Mouse (Mus musculus) midbrain, embryonic 10.5 days (tissue): ENCODE measurements at regions not wholly inside any gene's neighbourhood (a gene's known extent, or its start where the extent isn't known, plus 50 kb on each side); places are given as distances from the start of the nearest gene placed in this dataset.
"Not testable (repeated sequence)": the region's sequence is repeated elsewhere in the genome, so short reads cannot be mapped to it uniquely, and the experiment has no call there.

ENCODE experiments used
- DNase-seq: peaks from one replicate; pipeline ENCODE4 v3.0.0-alpha.2; 2017; ENCODE audit warnings: low spot score
- H3K27ac ChIP-seq: fragments of 300-500 bp; sonication (generic); replicated peaks from 2 replicates; pipeline ENCODE4 v1.5.1; 2016; ENCODE audit warnings: mild to moderate bottlenecking
- H3K27me3 ChIP-seq: fragments of 300-500 bp; sonication (generic); 2 replicates; pipeline ENCODE4 v1.6.1; 2016; ENCODE audit warnings: low read depth, mild to moderate bottlenecking; ENCODE audit not compliant: poor library complexity, severe bottlenecking
- H3K36me3 ChIP-seq: fragments of 300-500 bp; sonication (generic); 2 replicates; pipeline ENCODE4 v1.6.1; 2016; ENCODE audit warnings: mild to moderate bottlenecking, moderate library complexity
- H3K4me1 ChIP-seq: fragments of 300-500 bp; sonication (generic); 2 replicates; pipeline ENCODE4 v1.6.1; 2016
- H3K4me3 ChIP-seq: fragments of 300-500 bp; sonication (generic); 2 replicates; pipeline ENCODE4 v1.5.1; 2016; ENCODE audit warnings: mild to moderate bottlenecking, moderate library complexity
- H3K9me3 ChIP-seq: fragments of 300-500 bp; sonication (generic); replicated peaks from 2 replicates; pipeline ENCODE4 v1.6.1; 2016; ENCODE audit warnings: mild to moderate bottlenecking
- WGBS: fragments of 180-500 bp; shearing (Covaris S2); methylation state at CpG from one replicate; pipeline ENCODE4 v1.1.7; 2016; 5-methylcytosine and 5-hydroxymethylcytosine counted together

DNA sequence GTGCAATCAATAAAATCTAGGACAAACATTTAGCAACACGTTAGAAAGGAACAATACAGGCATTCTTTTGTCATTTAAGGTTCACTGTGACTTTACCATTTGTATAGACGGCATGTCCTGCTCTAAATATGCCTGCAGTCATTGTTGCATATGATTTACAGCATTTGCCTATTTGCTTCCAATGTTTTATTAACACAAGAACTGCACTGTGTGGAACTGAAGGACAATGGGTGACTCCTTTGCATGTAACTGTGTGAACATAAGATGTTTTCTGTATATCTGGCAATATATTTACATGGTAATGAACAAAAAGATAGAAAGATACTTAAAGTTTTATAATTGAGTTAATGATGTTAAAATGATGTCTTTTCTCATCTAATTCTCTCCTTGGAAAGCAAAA, 57.1 kb downstream of the Pou4f1 start:
- H3K9me3 ChIP-seq: no peaks in the 10 kb centered on the region
- no peak for DNase-seq
- H3K4me3 ChIP-seq: no peak overlapping the region
- 86% methylated on average over 2 of the region's 2 CpGs for WGBS
- no peaks in the 10 kb centered on the region for H3K4me1 ChIP-seq
- H3K27me3 ChIP-seq: no peaks in the 10 kb centered on the region
- no peak overlapping the region for H3K27ac ChIP-seq
- no peaks in the 10 kb centered on the region for H3K36me3 ChIP-seq

DNA sequence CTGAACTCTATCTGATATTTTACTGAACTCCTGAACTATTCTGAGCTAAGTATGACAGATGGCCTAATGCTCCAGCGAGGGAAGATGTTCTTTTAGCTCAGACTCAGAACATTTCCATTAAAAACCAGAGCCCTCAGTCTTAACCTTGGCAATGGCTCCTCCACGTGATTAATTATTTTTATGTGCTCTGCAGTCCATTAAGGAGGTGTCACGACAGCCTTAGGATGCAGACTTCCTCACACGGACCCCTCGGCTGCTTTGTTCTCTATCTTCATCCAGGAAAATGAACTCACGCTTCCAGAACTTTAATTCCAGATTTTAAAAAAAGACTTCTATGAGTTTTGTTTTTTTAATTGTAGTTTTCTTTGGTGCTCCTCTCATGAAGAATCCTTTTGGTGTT, 57.5 kb downstream of the Pou4f1 start:
- H3K27ac ChIP-seq: no peak overlapping the region
- DNase-seq: no peak
- H3K36me3 ChIP-seq: no peaks in the 10 kb centered on the region
- H3K4me3 ChIP-seq: no peak overlapping the region
- H3K4me1 ChIP-seq: no peaks in the 10 kb centered on the region
- 80% methylated on average over 6 of the region's 6 CpGs for WGBS
- H3K9me3 ChIP-seq: no peaks in the 10 kb centered on the region
- H3K27me3 ChIP-seq: no peaks in the 10 kb centered on the region

DNA sequence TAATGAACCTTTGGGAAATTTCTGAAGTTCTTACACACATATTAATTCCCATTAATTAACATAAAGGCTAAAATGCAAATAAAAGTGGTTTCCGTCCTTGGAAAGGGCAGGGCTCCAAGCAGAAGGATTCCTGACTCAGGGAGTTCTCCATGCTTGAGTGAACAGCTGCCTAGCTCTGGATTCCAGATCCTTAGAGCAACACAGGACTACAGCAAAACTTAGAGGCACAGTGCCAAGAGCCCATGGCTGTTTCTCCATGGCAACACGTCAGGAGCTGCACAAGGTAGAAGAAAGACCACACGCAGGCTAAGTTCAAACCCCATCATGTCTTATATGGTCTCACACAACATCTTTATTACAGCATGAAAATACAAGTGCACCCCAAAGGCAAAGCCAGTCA, 61.7 kb downstream of the Pou4f1 start:
- no peak for DNase-seq
- 82% methylated on average over 3 of the region's 3 CpGs for WGBS
- H3K4me1 ChIP-seq: no peaks in the 10 kb centered on the region

DNA sequence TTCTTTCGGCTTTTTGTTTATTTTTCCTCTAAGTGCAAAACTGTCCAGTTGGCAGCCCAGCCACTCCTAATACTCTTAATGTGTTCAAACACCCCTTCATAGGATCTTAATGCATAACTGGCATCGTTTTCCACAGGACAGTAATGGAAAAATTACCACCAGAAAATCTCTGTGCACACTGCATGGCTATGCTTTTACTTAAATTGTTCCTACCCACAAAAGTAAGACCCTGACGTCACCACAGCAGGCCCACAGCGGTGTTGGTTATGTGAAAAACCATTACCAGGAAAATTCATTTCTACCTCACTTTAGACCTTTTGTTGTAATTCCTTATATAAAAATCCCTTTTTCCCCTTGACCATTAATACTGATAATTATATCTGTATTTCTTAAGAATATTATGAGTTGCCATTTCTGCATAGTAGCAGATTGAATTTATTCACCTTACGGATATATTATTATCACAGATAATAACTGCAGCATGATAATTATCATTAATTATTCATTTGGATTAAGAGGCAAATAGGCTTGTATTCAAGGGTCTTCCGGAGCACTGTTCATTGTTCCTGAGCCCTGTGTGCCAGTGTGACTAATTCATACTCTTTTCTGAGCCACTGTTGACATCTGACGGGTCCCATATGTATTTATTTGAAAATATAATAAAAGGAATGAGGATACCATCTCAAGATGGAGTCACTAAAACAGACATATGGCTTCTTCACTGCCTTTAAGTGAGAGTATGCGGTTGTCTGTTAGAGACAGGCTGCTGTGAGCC, 78.3 kb downstream of the Pou4f1 start:
- no peaks in the 10 kb centered on the region for H3K27me3 ChIP-seq
- no peaks in the 10 kb centered on the region for H3K36me3 ChIP-seq
- peaks cover 5% of the 10 kb centered on the region; the same call in 1 of the 2 replicates for H3K4me1 ChIP-seq
- DNase-seq: no peak
- H3K9me3 ChIP-seq: no peaks in the 10 kb centered on the region
- 84% methylated on average over 8 of the region's 8 CpGs for WGBS
- no peak overlapping the region for H3K27ac ChIP-seq
- no peak overlapping the region for H3K4me3 ChIP-seq

More for the DNA sequence above, 61.7 kb downstream of the Pou4f1 start:
- no peaks in the 10 kb centered on the region for H3K27me3 ChIP-seq
- H3K4me3 ChIP-seq: no peak overlapping the region
- H3K36me3 ChIP-seq: no peaks in the 10 kb centered on the region
- no peaks in the 10 kb centered on the region for H3K9me3 ChIP-seq
- no peak overlapping the region for H3K27ac ChIP-seq

DNA sequence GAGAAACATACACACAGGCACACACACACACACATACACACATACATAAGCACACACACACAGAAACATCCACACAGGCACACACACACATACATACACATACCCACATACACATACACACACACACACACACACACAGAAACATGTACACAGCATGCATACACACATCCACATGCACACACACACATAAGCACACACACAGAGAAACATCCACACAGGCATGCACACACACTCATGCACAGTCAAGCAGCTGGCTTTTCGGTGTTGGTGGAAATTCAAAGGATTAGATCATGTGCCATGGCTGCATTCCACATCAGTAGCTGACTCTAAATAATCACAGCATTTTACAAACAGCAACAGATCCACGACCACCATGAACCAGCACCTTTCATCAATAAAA, 78.9 kb downstream of the Pou4f1 start:
- H3K4me1 ChIP-seq: peaks cover 5% of the 10 kb centered on the region; the same call in 1 of the 2 replicates
- WGBS: 85% methylated on average over 2 of the region's 2 CpGs
- H3K36me3 ChIP-seq: no peaks in the 10 kb centered on the region
- H3K4me3 ChIP-seq: no peak overlapping the region
- no peak for DNase-seq
- H3K27ac ChIP-seq: no peak overlapping the region
- no peaks in the 10 kb centered on the region for H3K27me3 ChIP-seq
- no peaks in the 10 kb centered on the region for H3K9me3 ChIP-seq

DNA sequence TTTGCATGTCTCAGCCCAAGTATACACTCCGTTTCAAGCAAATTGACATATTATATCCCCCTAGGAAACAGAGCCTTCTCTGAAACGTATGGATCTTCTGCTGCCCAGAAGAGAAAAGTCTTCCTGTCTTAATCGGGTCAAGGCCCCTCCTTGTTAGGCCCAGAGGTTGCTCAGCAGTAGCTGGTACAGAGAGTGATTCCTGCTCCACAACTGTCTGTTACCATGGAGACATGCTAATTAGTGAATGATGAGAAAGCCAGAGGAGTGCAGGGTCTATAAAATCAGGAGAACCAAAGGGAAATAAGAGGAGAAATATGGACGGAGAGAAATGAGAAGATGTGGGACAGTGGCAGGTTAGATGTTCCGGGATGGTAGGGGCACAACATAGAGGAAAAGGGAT, 86.8 kb downstream of the Pou4f1 start:
- H3K27ac ChIP-seq: no peak overlapping the region
- H3K27me3 ChIP-seq: no peaks in the 10 kb centered on the region
- peaks cover 15% of the 10 kb centered on the region for H3K4me1 ChIP-seq
- H3K36me3 ChIP-seq: no peaks in the 10 kb centered on the region
- H3K9me3 ChIP-seq: no peaks in the 10 kb centered on the region
- no peak overlapping the region for H3K4me3 ChIP-seq
- DNase-seq: no peak
- WGBS: 59% methylated on average over 5 of the region's 5 CpGs

DNA sequence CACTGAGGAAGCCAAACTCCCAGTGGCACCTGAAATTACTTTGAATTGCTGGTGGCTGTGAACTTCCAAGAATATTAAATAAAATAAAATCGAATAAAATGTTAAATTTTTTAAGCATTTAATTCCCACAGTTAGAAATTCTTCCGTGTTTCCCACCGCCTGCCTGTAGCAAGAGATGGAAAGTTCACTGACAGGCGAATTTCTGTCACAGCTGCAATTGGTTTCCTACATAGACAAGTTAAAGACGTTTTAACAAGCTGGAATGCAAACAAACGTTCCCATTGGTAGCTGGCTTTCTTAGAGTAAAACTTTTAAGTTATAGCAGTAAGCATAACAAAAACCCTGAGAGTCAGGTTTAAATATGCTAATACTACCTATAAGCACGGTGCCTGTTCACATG, 95.0 kb downstream of the Pou4f1 start:
- Histone ChIP-seq H3K36me3 (no peaks in the 10 kb centered on the region), H3K4me3 (no peak overlapping the region), H3K4me1 (peaks cover 8% of the 10 kb centered on the region; the same call in 1 of the 2 replicates), H3K27ac (no peak overlapping the region), H3K9me3 (no peaks in the 10 kb centered on the region), H3K27me3 (no peaks in the 10 kb centered on the region)
- 72% methylated on average over 7 of the region's 7 CpGs for WGBS
- no peak for DNase-seq

DNA sequence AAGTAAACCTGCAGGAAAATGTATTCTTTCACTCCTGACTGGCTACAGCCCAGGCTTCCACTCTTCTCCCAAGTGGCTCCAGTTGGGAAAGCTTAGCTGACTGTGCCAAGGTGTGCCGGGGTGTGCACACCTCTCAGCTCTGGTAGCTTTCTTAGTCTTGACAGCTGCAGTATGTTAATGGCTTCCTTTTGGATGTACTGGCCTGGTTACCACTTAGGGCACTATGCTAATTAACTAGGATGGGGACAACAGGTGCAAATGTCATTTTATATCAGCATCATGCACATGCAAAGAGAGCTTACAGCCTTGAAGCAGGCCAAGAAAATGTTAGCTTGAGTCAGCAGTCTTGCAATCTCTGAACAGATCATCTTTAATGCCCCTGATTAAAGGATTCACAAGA, 111.2 kb downstream of the Pou4f1 start:
- H3K27me3 ChIP-seq: no peaks in the 10 kb centered on the region
- H3K4me1 ChIP-seq: peaks cover 13% of the 10 kb centered on the region
- no peak for DNase-seq
- no peak overlapping the region for H3K27ac ChIP-seq
- no peak overlapping the region for H3K4me3 ChIP-seq
- H3K9me3 ChIP-seq: no peaks in the 10 kb centered on the region
- H3K36me3 ChIP-seq: no peaks in the 10 kb centered on the region
- WGBS: 85% methylated on average over 1 of the region's 1 CpGs

DNA sequence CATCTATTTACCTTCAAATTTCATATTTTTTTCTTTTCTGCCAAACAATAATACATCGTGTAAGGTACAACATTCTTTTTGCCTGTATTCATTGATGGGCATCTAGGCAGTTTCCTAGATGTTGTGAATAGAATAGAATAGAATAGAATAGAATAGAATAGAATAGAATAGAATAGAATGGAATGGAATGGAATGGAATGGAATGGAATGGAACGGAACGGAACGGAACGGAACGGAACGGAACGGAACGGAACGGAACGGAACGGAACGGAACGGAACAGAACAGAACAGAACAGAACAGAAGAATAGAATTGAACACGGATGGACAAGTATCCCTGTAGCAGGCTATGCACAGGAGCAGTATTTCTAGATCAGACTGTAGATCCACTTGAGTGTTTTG, 131.0 kb downstream of the Pou4f1 start:
- not testable (repeated sequence) for H3K27ac ChIP-seq, H3K4me3 ChIP-seq, H3K27me3 ChIP-seq, H3K4me1 ChIP-seq, DNase-seq, H3K36me3 ChIP-seq, H3K9me3 ChIP-seq
- WGBS: 94% methylated on average over 15 of the region's 15 CpGs

DNA sequence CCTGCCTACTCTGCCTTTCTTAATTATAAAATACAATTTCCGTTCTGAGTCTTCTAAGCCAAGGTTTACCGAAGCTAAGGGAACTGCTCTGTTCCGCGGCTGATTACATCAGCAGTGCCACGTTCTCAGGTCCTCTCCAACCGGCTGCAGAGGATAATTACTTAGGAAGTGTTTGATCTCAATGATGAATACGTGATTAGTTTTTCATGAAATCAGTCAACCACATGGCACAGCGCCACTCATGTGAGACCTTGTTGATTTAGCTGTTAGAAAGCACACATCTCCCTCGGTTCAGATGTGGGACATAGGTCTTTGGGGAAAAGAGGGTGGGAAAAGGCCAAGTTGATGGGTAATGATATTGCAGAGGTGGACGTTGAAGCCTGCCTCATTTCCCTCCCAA, 141.7 kb downstream of the Pou4f1 start:
- WGBS: 66% methylated on average over 10 of the region's 10 CpGs
- H3K4me3 ChIP-seq: no peak overlapping the region
- H3K4me1 ChIP-seq: no peaks in the 10 kb centered on the region
- H3K27me3 ChIP-seq: no peaks in the 10 kb centered on the region
- H3K9me3 ChIP-seq: no peaks in the 10 kb centered on the region
- no peak overlapping the region for H3K27ac ChIP-seq
- H3K36me3 ChIP-seq: no peaks in the 10 kb centered on the region
- DNase-seq: no peak

DNA sequence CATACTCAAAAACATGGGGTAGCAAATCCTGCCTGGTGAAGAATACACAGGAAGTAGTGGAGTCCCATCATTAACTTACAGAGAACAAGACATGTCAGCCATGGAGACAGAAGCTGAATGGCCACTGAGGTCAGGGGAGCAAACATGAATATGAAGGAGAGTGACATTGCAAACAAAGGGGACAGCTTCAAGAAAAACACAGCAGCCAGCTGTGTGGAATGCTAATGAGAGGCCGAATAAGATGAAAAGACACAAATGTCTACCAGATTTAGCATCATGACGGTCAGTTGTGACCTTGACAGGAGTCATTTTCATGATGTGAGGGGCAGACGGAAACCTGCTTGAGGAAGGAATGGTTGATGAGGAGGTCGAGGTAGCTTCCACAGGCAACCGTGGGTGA, 167.7 kb downstream of the Pou4f1 start:
- Histone ChIP-seq H3K27ac (peak overlapping the region; percentile 33; the same call in 1 of the 2 replicates), H3K4me3 (no peak overlapping the region), H3K36me3 (no peaks in the 10 kb centered on the region), H3K4me1 (peaks cover 34% of the 10 kb centered on the region), H3K27me3 (no peaks in the 10 kb centered on the region), H3K9me3 (no peaks in the 10 kb centered on the region)
- no peak for DNase-seq
- WGBS: 66% methylated on average over 5 of the region's 5 CpGs

DNA sequence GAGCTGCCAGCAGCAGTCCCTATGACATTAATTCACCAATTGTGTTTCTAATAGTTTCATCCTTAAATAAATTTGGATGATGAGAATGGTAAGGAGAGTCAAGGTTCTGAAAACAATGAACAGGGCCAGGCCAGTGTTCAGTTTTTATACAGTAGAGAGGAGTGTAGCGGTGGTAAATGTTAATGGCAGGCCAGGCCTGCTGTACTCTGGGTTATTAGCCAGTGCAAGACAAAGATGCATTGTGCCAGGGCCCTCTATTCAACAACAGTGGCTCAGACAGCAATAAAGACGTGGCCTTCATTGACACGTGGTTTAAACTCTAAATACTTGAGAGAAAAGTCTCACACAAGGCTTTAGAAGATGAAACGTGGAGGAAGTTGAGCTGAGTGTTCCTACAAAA, 169.5 kb downstream of the Pou4f1 start:
- Histone ChIP-seq H3K36me3 (no peaks in the 10 kb centered on the region), H3K4me1 (peaks cover 48% of the 10 kb centered on the region), H3K9me3 (no peaks in the 10 kb centered on the region), H3K4me3 (no peak overlapping the region), H3K27ac (no peak overlapping the region), H3K27me3 (no peaks in the 10 kb centered on the region)
- WGBS: 44% methylated on average over 4 of the region's 4 CpGs
- no peak for DNase-seq

DNA sequence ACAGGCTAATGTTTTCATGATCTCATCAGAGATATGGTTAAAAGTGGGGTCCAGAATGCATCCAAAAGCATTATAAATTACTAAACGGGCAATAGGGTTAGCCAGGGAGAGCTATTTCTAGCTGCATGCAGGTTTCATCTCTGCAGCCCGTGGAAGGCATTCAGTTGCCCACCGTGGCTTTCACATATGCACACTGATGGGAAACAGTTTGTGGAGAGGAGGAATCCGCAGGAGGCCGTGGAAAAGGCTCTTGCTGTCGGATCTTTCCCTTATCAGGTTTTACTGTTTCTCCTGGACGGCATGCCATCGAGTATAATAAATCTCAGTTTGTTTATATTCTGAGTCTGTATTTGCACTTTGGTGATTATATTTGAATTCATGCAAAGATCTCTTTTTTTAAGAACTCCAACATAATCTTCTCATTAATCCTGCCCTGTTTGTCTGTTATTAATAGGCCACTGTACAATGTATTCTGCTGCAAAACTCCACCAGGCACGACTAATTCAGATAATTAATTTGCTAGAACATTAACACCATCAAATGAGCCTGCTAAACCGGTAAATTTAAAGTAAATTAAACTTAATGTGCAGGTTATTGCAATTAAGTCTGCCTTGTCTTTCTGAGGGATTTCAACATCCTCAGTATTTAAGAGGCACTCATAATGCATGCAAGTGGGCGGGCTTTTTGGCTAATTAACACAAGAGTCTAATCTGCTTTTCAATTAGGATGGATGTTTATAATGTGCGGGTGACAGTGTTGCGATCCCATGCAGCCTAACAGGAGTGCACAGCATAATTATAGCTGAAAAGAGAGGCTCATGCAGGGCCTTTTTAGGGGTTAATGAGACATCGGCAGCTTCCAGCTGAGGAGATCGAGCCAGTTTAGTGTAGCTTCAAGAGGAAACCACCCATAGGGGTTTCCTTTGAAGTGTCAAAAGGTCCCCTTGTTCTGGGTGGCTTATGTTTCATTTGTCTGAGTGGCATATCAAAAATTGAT, 170.2 kb downstream of the Pou4f1 start:
- Histone ChIP-seq H3K4me1 (peaks cover 48% of the 10 kb centered on the region), H3K27me3 (no peaks in the 10 kb centered on the region), H3K4me3 (no peak overlapping the region), H3K27ac (no peak overlapping the region), H3K36me3 (no peaks in the 10 kb centered on the region), H3K9me3 (no peaks in the 10 kb centered on the region)
- whole genome bisulfite sequencing: 67% methylated on average over 15 of the region's 15 CpGs
- no peak for DNase-seq
